Mouse (Mus musculus): ENCODE results near the gene Efcab10. TPM values are rescaled to one million over a fixed set of nuclear protein-coding genes. Genes with fewer than 3 reads are reported as not detected.

Efcab10 gene
- not detected in 2 replicates for polyA plus RNA-seq (2012; rRNA removed)

DNA sequence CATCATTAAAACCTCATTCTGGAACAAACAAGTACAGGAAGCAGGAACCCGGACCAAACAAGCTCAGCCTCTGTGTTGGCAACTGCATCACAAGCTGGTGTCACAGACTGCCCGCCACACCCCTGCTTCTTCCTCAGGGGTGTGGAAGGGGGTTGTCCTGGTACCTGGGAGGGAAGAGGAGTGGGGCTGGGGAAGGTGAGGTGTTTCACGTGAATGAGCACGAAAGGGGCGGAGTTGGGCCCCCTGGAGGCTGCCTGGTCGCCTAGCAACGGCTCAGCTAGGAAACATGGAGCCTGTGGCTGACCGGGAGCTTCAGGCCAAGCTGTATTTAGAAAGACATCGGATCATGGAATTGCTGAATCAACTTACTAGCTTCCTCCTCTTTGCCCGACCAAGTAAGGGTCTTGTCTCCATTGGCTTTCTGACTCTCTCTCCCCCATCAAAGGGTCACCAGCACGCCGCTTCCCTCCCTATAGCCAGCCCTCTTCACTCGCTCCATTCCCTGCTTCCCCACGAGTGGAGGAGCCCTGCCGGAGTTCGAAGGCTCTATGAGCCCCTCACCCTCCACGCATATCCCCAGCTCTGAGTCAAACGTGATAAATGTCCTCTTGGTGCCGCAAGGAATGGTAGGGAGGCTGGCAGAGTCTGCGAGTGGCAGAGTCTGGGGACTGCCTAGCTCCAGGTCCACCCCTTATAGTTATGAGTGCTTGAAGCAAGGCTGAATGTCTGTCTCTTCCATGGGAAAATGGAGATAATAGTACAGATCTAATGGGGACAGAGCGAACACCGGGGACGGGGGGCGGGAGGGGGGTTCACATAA lies at the start of gene Efcab10:
Gene Efcab10, plus strand, starts transcription at position 51 of the 820 bp plus-strand sequence.
- 14% methylated on average over 24 of the region's 24 CpGs for WGBS
- no peaks in the 10 kb centered on the region for H3K36me3 ChIP-seq (ENCODE audit: control insufficient read depth, insufficient read depth, low read length)

DNA sequence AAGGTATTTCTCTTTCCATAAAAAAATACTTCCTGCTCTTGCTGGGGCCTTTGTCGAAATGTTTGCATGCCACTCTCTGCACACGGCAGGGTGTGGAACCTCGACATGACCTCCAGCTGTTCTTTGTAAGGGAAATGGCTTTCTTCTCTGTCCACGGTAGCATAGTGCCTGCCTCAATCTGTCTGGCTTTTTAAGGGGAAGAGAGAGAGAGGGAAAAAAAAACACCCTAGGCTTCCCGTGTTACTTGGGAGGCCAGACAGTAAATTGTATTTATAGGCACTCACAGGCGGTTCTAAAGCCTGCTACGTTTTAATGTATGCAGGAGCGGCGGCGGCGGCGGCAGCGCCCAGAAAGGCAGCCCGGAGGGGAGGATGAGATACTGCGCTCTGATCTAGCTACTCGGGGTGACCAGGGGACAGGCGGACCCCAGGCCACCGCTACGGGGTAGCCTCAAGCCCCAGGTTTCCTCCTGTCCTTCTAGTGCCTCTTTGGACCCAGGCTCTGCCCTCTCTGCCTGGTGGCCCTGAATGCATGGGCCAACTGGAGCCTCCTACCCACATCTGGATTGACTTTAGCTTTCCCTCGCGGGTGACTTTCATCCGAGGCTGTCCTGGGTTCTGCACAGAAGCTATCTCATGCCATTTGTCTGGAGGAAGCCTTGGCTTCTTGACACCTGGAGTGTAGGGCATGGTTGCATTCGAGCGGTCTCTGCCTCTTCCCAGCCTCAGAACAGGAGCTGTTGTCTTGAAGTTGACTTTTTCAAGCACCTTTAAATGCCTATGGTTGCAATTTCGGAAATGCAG lies 49.5 kb upstream of the Efcab10 start:
- TF ChIP-seq POLR2A (IDR thresholded peaks at IDR 0.05; ENCODE audit: low read depth, low read length) (no peak), CTCF (IDR thresholded peaks at IDR 0.05; ENCODE audit: extremely low read depth, insufficient read length, insufficient replicate concordance, low read depth, low read length) (no peak)
- H3K27me3 ChIP-seq (ENCODE audit: control insufficient read depth, insufficient read depth, low read length) = no peaks in the 10 kb centered on the region
- H3K4me3 ChIP-seq (ENCODE audit: low read depth, low read length) = no peak overlapping the region
- H3K27ac ChIP-seq (ENCODE audit: insufficient read depth, low read depth, low read length) = no peak overlapping the region
- peaks cover 15% of the 10 kb centered on the region for H3K4me1 ChIP-seq (ENCODE audit: control insufficient read depth, insufficient read depth, insufficient read length, low read length)
- peaks cover 29% of the 10 kb centered on the region for H3K36me3 ChIP-seq (ENCODE audit: control insufficient read depth, insufficient read depth, low read length)
- 73% methylated on average over 25 of the region's 25 CpGs for WGBS

More for the DNA sequence above, at the start of gene Efcab10:
- H3K27me3 ChIP-seq (ENCODE audit: control insufficient read depth, insufficient read depth, low read length) = no peaks in the 10 kb centered on the region
- no peaks in the 10 kb centered on the region for H3K4me1 ChIP-seq (ENCODE audit: control insufficient read depth, insufficient read depth, insufficient read length, low read length)
- no peak within 1 kb of the TSS for H3K27ac ChIP-seq (ENCODE audit: insufficient read depth, low read depth, low read length)
- TF ChIP-seq POLR2A (IDR thresholded peaks at IDR 0.05; ENCODE audit: low read depth, low read length) (no peak), CTCF (IDR thresholded peaks at IDR 0.05; ENCODE audit: extremely low read depth, insufficient read length, insufficient replicate concordance, low read depth, low read length) (no peak)
- no peak within 1 kb of the TSS for H3K4me3 ChIP-seq (ENCODE audit: low read depth, low read length)

DNA sequence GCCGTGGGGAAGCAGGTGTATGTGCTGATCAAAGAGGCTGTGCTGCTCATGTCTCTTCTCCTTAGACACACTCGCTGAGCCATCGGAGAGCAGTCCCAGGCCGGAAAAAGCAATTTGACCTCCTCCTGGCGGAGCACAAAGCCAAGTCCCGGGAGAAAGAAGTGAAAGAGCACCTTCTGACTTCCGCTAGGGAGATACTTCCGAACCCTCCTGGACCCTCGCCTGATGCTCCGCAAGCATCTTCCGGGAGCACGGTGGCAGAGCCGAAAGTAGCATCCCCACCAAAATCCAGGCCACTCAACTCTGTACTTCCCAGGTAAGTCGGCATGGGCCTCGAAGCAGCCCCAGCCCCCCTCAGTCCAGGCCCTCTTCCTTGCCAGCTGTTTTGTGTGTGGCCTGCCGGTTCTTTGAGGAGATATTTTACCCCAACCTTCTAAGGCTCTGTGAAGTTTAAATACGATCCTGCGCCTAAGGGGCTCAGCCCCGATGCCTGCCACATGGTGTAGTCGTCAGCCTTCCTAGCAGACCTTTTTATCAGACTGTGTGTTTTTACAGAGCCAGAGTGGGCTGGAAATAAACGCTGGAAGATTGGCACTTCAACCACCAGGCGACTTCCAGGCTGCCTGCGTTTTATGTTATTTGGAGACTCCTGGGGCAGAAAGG lies 48.8 kb upstream of the Efcab10 start:
- H3K36me3 ChIP-seq (ENCODE audit: control insufficient read depth, insufficient read depth, low read length) = peaks cover 31% of the 10 kb centered on the region

DNA sequence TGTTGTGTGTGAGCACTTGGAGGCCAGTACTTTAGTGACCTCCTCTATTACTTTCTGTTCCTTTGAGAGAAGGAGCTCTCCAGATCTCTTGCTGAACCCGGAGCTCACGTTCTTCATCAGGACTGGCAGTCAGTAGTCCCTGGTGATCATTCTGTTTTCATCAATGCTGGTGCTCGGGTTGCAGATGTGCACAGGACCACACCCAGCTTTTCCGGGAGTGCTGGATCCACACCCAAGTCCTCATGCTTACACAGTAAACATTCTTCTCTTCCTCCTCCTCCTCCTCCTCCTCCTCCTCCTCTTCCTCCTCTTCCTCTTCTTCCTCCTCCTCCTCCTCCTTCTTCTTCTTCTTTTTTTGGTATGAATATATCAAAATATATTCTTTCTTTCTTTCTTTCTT lies 42.0 kb upstream of the Efcab10 start:
- no peak for TF ChIP-seq POLR2A (IDR thresholded peaks at IDR 0.05; ENCODE audit: low read depth, low read length)
- no peak for TF ChIP-seq CTCF (IDR thresholded peaks at IDR 0.05; ENCODE audit: extremely low read depth, insufficient read length, insufficient replicate concordance, low read depth, low read length)
- H3K4me3 ChIP-seq (ENCODE audit: low read depth, low read length) = no peak overlapping the region

More for the DNA sequence above, 48.8 kb upstream of the Efcab10 start:
- Histone ChIP-seq H3K27ac (ENCODE audit: insufficient read depth, low read depth, low read length) (no peak overlapping the region), H3K27me3 (ENCODE audit: control insufficient read depth, insufficient read depth, low read length) (no peaks in the 10 kb centered on the region), H3K4me1 (ENCODE audit: control insufficient read depth, insufficient read depth, insufficient read length, low read length) (peaks cover 15% of the 10 kb centered on the region), H3K4me3 (ENCODE audit: low read depth, low read length) (no peak overlapping the region)
- 89% methylated on average over 23 of the region's 23 CpGs for WGBS
- no peak for TF ChIP-seq CTCF (IDR thresholded peaks at IDR 0.05; ENCODE audit: extremely low read depth, insufficient read length, insufficient replicate concordance, low read depth, low read length)
- TF ChIP-seq POLR2A (IDR thresholded peaks at IDR 0.05; ENCODE audit: low read depth, low read length) = no peak

DNA sequence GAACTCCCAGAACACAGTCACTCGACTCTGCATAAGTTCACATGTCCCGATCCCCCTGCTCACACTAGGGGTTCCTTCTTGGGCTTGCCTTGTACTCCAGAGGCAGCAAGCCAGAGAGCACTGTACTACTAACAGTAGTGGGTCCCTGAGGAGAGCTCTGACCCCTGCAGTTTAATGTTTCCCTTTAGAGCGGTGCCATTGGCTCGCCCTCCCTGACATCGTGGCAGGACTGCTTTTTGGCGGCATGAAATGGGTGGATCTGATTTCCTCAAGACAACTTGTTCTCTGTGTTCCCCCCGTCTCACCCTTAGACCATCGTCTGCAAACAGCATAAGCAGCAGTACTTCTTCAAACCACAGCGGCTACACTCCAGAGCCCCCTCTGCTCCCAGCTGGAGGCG lies 36.3 kb upstream of the Efcab10 start:
- H3K4me3 ChIP-seq (ENCODE audit: low read depth, low read length) = no peak overlapping the region
- TF ChIP-seq CTCF (IDR thresholded peaks at IDR 0.05; ENCODE audit: extremely low read depth, insufficient read length, insufficient replicate concordance, low read depth, low read length) (no peak), POLR2A (IDR thresholded peaks at IDR 0.05; ENCODE audit: low read depth, low read length) (no peak)
- no peak overlapping the region for H3K27ac ChIP-seq (ENCODE audit: insufficient read depth, low read depth, low read length)
- WGBS = 92% methylated on average over 10 of the region's 10 CpGs
- no peaks in the 10 kb centered on the region for H3K27me3 ChIP-seq (ENCODE audit: control insufficient read depth, insufficient read depth, low read length)
- no peaks in the 10 kb centered on the region for H3K4me1 ChIP-seq (ENCODE audit: control insufficient read depth, insufficient read depth, insufficient read length, low read length)
- peaks cover 41% of the 10 kb centered on the region for H3K36me3 ChIP-seq (ENCODE audit: control insufficient read depth, insufficient read depth, low read length)

More for the DNA sequence above, 42.0 kb upstream of the Efcab10 start:
- H3K36me3 ChIP-seq (ENCODE audit: control insufficient read depth, insufficient read depth, low read length) = peaks cover 33% of the 10 kb centered on the region
- no peak overlapping the region for H3K27ac ChIP-seq (ENCODE audit: insufficient read depth, low read depth, low read length)
- H3K4me1 ChIP-seq (ENCODE audit: control insufficient read depth, insufficient read depth, insufficient read length, low read length) = no peaks in the 10 kb centered on the region
- H3K27me3 ChIP-seq (ENCODE audit: control insufficient read depth, insufficient read depth, low read length) = no peaks in the 10 kb centered on the region
- 56% methylated on average over 4 of the region's 4 CpGs for WGBS

DNA sequence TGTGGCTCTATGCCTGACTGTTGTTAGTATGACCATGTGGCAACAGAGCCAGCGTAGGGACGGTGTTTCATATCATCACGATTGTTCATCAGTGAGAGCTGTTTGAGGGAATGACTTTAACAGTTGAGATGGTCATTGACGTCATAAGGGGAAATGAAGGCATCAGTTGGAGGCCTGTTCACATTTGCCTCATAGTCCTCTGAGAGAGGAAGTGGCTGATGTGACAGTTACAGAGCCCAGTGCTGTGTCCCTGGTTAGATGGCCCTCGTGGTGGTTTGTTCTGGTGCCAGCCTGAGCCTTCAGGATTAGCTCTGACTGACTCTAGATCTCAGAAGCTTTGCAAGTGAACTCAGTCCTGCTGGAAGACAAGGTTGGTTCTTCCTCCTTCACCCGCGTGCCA lies 35.4 kb upstream of the Efcab10 start:
- Histone ChIP-seq H3K27me3 (ENCODE audit: control insufficient read depth, insufficient read depth, low read length) (no peaks in the 10 kb centered on the region), H3K4me1 (ENCODE audit: control insufficient read depth, insufficient read depth, insufficient read length, low read length) (no peaks in the 10 kb centered on the region), H3K36me3 (ENCODE audit: control insufficient read depth, insufficient read depth, low read length) (peaks cover 45% of the 10 kb centered on the region), H3K4me3 (ENCODE audit: low read depth, low read length) (no peak overlapping the region), H3K27ac (ENCODE audit: insufficient read depth, low read depth, low read length) (no peak overlapping the region)
- 91% methylated on average over 7 of the region's 7 CpGs for WGBS
- TF ChIP-seq POLR2A (IDR thresholded peaks at IDR 0.05; ENCODE audit: low read depth, low read length) (no peak), CTCF (IDR thresholded peaks at IDR 0.05; ENCODE audit: extremely low read depth, insufficient read length, insufficient replicate concordance, low read depth, low read length) (no peak)

Data from small intestine, adult 2 months (tissue).